Mouse (Mus musculus) kidney, adult 11 months (tissue): Measurements from ENCODE around the gene Cebpe.

ENCODE experiments used
- DNase-seq: peaks from one replicate; pipeline ENCODE4 v3.0.0; 2022

The Cebpe gene

DNA sequence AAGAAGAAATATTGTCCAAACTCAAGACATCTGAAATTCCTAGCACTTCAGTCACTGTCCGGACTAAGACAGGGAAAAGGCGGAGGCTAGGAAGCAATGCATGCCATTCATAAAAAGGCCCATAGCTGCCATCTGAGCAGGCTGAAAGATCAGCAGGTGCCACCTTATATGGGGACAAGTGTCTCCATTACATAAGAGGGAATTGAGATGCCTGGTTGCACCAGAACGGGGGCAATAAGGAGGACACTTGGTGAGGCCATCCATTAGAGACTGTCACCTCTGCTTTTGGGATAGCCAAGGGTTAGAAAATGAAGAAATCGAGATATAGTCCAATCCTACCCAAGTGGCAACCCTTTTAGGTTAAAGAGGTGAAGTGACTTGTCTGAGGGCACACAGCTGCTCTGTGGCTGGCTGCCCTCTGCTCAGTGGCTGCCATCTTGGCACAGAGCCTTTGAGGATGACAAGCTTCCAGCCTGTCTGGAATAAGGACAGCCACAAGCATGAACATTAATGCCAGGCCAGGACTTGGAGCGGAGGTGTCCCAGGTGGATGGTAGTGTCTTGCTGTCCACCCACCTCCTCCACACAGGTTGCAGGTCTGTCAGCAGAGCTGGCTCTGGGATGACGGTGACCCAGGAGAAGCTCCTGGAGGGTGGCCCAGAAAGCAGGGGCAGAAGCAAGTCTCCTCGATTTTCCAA is 8.8 kb upstream of the Cebpe start:
- DNase-seq, result no peak

DNA sequence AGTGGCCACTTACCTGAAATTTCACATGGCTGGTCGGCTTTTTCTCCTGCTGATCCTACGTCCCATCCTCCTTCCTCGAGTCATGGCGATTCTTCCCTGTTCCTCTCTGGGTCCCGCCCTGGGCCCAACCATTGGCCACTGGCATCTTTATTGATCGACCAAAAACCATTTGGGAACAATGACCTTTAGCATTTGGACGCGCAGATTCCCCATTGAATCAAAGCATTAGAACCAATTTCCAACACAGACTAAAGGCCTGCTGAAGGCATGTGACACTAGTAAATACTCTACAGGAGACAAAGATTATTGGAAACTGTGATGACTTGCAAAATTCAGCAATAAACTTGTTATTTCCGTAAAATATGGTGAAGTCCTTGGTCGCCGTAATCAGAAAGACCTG is 8.1 kb upstream of the Cebpe start:
- DNase-seq, result no peak

DNA sequence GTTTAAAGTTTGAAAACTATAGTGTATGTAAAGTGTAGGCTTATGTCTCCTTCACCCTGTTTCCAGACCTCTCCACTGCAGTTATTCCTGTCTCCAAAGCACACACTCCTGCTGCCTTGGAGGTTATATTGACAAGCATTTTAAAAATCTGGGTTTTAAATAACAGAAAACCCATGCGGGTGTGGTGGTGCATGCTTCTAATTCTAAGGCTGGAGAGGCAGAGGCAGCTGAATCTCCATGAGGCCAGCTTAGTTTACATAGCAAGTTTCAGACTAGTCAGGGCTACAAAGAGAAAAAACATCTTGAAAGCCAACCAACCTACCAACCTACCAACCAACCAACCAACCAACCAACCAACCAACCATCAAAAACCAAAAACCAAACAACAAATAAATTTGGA is 3.4 kb upstream of the Cebpe start:
- no peak for DNase-seq

DNA sequence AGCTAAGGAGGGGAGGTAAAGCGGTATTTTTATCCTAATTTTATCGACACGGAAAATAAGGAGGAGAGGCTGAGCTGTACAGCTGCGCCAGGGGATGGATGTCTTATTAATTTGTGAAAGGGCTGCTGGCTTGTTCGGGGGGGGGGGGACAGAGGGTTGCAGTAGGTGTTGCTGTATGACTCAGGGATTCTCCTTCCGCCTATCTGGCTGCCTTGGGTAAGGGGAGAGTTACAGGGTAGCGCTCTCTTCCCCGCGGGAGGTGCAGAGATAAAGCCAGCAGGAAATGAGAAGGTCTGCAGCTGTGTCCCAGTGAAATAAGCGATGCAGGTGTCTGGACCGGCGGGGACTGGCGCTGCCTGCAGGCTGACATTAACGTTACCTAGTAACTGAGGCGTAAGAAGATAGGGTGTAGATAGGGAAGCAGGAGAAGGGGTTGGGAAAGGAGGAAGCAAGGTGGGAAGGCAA is 2.7 kb upstream of the Cebpe start:
- peak; percentile 30 for DNase-seq

DNA sequence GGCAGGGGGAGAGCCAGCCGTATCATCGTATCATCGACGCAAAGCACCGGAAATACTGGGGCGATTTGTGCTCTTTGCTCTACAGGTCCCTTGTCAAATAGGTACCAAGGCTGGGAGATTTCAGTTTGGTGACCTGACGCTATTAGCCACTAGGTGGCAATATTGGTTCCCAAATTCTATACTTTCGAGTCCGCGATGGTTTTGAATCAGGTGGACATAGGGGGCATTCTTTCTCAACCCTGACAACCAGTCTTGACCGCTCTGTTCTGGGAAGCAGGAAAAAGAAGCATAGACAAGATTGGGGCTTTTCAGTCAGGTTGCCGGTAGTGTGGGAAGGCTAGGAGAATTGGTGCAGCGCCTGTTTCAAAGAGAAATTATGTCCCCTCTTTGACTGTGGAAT is 2.1 kb upstream of the Cebpe start:
- DNase-seq, result peak; percentile 74

DNA sequence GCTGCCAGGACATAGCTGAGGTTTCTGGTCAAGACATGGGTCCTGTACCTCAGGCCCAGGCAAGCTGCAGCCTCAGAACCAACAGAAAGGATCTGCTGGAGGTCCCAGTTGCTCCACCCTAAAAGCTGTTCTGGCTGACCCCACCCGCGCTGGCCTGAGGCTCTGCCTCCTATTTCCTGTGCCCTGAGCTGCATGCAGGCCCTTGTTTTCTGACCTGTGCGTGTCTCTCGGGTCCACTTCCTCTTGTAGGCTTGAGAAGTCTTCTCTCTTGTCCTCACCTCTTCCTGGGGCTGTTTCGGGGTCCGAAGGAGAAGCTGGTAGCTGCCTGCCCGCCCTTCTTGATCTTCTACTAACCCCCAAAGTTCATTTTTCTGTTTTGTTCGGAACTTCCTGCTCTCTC is 887 bp upstream of the Cebpe start:
- DNase-seq, result peak; percentile 35

DNA sequence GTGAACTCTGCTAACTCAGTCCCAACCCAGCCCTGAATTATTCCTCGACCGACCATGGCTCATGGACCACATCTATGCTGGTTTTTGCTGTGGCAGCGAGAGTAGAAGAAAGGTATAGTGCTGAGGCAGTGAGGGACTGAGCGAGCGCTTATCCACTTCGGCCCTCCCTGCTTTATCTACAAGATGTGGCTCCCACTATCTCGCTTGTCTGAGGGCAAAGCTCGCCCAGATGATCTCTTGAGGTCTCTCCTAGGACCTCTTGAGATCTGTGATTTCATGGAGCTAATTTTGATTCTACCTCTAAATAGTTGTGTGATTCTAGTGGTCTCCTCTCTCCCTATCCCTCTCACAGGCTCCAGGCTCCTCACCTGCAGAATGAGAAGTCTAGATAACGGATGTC is 2.9 kb downstream of the Cebpe start:
- no peak for DNase-seq

DNA sequence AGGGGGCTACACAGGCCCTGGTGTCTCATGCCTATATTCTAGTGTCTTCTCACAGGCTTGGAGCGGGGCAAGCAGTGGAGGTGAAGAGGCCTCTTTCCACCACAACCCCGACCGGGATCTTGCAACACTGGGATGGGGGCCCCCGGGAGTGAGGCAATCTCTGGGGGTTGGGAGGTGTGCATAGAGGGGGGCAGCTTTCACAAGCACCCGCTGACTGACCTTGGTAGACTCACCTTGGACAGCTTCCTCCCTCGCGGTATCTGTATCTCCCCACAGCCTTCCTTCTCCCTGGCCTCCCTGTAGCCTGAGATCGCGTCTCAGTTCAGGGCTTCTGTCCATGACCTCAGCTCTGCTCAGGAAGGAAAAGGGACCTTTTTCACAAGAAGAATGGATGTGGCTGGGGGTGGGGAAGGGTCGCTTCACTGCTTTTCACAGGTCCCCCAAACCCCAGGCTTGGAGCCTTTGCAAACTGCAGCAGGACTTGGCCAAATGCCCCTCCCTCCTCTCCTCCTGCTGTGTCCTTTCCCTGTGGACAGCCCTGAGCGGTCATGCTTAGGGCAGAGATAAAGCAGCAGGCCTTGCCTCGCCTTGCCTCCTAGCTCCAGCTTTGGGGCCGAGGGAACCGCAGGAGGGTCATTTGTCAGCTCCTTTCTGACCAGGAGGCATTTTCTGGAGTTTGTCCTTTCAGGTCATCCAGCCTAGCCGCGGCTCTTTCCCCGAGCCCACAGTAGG is 5.2 kb downstream of the Cebpe start:
- DNase-seq, result no peak

DNA sequence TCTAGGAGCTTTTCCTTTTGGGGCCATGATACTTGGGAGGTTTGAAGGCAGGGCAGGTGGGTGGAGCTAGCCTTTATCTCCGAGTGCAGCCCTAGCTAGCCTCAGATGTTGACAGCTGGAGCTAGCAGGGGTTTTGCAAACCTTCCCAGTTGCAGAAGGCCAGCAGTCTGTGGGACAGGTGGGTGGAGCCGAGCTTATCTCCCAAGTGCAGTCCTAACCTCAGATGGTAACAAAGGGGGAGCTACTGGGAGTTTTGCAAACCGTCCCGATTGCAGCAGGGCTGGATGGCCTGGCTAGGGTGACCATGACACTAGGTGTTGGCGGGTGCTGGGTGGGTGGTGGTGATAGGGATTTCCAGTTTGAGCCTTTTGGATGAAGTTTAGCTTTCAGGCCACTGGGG is 6.1 kb downstream of the Cebpe start:
- no peak for DNase-seq

DNA sequence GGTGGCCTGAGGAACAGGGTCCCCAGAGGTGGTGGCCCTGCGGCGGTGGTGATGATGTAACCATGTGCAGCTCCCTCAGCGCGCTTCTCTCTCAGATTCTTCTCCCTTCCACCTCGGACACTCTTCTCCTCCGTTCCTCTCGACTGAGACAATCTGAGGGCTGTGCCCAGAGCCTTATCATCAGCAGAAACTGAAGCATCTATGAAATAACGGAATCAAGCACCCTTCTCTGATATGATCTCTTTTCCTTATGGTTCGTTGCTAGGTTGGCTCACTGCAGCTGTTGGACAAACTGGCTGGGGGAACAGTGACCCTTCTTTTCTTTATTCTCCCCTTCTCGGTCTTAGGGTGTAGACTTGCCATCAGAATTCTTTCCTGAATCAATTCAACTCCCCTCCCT is 8.8 kb downstream of the Cebpe start:
- no peak for DNase-seq

DNA sequence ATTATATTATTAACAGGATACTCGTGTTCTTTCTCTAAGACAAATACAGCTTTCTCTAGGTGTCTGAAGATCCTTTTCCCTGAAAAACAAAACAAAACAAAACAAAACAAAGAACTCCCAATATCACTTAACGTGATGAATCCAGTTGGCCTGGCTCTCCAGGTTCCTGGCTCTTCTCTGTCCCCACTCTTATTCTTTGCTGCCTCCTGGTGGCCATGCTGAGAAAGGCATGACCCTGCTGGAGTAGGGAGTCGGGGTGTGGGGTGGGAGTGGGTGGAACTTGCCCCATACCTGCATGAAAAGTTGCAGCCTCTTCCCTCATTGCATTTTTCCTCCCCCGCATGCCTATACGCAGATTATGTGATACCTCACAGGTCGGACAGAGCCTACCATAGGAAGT is 10.7 kb downstream of the Cebpe start:
- DNase-seq, result peak; percentile 54

DNA sequence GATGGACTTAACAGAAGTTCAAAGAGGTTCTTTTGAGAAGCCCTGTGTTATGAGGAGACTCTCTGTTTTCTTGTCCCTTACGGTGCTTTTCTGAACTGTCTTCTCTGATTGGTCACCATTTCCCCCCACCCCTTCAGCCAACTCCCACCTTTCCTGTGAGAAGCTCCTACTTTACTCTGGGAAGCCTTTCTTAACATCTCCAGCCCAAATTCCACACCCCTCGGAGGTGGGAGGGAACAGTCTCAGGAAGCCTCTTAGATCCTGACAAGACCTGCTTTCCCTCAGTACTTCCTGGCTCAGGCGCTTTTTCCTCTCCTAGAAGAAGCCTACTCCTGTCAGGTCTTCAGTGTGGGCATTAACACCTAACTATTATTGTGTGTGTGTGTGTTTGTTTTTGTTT is 12.4 kb downstream of the Cebpe start:
- DNase-seq, result no peak

DNA sequence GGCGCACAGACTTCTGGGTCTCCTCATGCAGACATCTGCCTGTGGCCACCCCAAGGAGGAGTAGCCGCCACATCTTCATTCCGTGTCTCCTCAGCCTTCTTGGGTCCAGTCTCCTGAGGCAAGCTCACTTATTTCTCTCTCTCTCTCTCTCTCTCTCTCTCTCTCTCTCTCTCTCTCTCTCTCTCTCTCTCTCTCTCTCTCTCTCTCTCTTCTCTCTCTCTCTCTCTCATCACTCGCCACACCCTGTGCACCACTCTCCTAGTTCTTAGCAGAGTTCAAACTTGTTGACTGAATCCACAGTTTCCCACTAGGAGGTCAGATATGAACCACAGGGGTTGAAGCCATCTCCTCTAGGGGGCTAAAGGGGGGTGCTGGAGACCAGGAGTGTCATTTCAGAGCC is 13.2 kb downstream of the Cebpe start, which contains the start of gene Gm29776:
Gene Gm29776 (minus strand): TSS at position 101 of the 400 bp plus-strand sequence.
- DNase-seq, result no peak

DNA sequence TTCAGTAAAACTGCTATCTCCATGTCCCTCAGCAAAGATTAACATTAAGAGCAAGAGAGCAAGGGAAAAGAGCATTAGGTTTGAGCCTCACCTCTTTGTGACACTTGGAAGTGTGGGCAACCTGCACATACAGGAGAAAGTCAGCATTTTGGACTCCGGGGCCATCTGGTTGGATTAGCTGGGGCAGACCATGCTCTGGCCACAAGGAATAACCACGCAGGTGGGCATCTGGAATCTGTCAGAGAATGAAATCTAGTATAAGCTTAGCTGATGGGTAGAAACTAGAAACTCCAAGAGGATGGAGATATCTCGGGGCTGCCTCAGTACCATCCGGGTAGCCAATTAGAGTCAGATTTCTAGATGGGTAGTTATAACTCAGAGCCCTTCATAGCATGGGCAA is 15.2 kb downstream of the Cebpe start:
- DNase-seq, result no peak

DNA sequence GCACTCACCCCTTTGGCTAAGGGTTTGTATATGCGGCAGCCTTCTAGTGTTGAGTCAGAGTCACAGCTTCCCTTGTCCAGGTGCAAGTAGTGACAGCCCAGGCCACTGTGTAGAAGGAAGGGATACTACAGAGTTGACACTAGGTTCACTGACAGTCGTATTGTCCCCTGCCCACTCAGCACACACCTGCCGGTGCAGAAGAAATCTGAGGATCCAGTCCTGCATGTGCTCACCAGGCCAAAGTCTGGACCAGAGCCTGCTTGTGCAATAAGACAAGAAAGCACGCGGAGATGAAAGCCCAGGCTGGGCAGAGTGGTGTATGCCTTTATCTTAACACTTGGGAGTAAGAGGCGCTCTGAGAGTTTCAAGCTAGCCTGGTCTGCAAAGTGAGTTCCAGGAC is 16.9 kb downstream of the Cebpe start:
- DNase-seq, result no peak

DNA sequence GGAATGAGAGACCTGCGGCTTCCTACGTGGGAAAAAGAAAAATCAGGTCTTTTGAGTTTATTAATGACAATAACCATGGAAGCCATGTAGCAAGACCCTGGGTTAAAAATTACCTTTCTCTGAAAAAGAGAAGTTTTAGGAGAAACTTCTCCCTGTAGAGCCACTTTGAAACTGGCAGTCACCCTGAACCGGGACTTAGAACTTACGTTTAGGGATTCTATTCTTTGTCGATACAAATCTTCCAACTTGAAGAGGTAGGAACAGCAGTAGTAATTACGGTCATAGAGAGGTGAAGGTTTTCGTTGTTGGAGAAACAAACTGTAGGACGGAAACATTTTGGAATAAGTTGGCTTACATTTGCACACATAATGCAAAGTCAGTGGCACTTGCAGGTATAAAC is 24.7 kb downstream of the Cebpe start:
- no peak for DNase-seq

DNA sequence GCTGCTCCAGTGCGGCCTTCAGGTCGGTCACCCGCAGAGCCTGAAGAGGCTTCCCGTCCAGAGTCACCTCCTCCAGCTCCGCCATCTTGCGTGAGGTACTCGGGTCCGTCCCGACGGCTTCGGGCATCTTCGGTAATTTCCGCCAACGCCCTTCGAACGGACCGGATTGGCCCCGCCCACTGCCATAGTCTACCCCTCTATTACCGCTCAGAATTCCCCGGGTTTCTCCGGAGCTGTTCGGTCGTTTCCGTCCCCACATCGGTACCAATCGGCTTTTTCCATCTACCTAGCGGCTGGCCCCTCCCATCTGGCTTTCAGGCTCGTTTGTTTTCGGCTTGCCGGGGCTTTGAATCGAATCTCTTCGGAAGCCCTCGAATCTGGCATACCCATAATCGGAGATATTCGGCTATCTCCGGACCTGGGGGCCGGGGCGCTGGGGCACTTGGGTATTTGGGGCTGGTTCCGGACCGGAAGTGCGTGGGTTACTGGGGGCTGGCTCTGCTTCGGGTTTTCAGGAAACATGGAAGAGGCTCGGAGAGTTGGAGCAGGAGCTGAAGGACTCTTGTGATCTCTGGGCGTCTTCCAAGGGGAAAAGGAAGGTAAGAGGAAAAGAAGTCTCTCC is 25.3 kb downstream of the Cebpe start, which contains the start of gene Acin1:
Gene Acin1 (minus strand): TSS at position 410 of the 622 bp plus-strand sequence.
- peak; percentile 100 for DNase-seq

DNA sequence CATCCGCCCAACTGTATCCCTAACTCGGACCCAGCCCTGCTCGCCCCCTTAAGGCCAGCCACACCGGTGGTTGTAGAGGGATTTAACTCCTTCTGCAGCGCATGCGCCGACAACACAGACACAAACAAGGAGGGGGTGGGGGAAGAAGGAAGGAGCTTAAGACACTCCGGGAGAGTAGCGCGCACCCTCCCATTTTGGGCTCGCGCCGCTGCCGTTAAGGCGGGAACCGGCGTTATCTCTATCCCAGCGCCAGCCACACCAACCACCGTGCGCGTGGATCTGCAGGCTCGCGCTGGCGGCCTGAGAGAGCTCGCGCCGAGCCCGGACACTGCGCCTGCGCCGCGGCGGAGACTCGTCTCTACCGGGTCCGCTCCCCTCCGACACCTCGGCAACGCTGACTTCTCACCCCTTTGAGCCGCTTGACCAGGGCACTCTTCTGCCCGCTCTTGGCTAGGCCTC is 25.9 kb downstream of the Cebpe start, which contains the start of gene 1700123O20Rik:
Gene 1700123O20Rik (plus strand): TSS at position 154 of the 459 bp plus-strand sequence.
- DNase-seq, result no peak

DNA sequence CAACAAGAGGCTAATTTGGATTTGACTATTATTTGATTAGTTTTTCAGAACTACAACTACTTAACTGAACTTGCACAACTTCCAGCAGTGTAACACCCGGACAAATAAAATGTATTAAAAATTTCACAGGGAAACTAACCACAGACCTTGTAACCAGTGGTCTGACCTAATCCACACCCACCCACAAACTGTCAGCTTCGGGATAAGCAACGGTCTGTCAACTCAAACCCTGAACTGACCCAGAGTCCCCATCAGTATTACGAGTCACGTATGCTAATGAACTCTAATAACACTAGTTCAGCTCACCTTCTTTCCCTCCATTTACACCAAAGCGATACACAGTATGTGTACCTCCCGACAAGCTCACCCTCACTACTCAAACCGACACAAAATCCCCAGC is 26.5 kb downstream of the Cebpe start:
- no peak for DNase-seq

DNA sequence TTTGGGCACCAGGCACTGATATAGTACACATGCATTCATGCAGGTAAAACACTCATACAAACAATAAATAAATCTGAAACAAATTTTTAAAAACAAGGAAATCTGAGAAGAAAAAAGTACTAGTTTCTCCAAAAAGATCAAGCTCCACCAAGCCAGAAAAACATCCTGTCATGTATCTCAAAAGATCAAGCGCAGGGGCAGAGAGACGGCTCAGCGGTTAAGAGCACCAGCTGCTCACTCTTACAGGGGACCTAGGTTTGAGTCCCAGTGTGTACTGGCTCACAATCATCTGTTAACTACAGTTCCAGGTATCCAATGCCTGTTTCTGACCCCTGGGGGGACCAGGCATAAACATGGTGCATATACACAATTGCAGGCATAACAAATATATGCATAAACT is 29.6 kb downstream of the Cebpe start:
- DNase-seq, result no peak

DNA sequence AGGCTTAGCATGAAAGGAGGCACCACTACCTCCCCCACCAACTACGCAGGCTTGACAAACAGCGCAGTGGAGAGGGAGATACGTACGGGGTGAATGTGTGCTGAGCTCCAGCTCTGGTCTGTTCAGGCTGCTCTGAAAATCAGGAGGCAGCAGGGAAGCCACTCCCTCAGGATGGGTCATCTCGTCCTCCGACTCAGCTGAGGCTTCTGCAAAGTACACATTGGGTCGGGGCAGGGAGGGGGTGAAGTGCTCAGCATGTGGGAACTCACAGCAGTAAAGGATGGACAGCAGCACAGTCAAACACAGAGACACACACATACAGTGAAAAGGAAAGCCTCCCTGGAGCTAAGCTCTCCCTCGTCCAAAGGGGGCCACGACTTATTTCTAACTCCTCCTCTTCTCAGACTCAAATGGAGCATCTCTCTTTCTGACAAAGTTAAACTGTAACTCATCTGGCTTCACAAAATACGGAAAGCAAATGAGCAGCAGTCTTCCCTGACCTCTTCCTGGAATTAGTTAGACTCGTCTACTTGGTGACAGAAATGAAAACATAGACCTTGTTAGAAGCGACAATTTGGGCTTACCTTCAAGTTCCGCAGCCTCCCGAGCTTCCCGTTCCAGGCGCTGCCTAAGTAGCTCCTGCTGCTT is 33.2 kb downstream of the Cebpe start:
- DNase-seq, result peak; percentile 7

DNA sequence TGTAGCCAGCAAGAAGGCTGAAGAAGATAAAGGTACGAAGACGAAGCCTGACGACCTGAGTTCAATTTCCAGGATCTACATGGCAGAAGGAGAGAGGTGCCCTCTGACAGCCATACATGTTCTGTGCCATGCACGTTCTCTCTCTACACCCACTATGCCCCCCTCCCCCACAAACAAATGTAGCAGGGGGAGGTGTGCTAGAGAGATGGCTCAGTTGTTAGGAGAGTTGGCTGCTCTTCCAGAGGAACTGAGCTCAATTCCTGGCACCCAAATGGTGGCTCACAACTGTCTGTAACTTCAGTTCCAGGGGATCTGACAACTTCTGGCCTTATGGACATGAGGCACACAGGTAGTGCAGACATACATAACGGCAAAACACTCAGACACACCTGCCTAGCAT is 35.7 kb downstream of the Cebpe start:
- DNase-seq, result no peak

DNA sequence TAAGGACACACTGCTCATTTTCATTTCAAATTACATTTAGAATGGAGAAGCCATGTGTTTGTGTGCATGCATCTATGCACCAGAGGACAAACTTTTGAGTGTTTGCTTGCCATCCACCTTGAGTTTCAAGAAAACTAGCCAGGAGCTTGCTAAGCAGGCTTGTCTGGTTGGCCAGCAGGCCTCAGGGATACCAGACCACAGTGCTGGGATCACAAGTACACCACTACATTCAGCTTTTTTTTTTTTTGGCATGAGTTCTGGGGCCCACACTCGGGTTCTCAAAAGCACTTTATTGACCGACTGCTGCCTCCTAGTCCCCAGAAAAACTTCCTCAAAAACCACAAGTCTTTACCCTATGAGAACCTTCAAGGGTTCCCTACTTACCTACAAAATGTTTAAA is 37.7 kb downstream of the Cebpe start:
- DNase-seq, result peak; percentile 22
